Mouse (Mus musculus): ENCODE data around the gene Lamtor3. TPM values are rescaled to one million over a fixed set of nuclear protein-coding genes. Genes with fewer than 3 reads are reported as not detected.

Lamtor3 gene
- total RNA-seq, 2 experiments from 2014 or later, result 47.3 to 51.2 TPM

Other genes starting within 250 kb of the Lamtor3 start
- not detected for gene Gm21962, start 247.0 kb upstream of the Lamtor3 start, total RNA-seq (2021)
- 10 to 100 TPM; 87.8 to 95.7 TPM for gene H2afz, start 54.0 kb upstream of the Lamtor3 start, total RNA-seq (2021)
- 1 to 10 TPM; 7.2 to 9.6 TPM for gene Dnajb14, start 50.8 kb upstream of the Lamtor3 start, total RNA-seq (2021)
- gene Dapp1, start 63.0 kb downstream of the Lamtor3 start, total RNA-seq (2021), result 1 to 10 TPM in 1 of 2 experiments, under 1 TPM in 1; 0.84 to 1.1 TPM
- gene 1110002E22Rik, start 146.5 kb downstream of the Lamtor3 start, total RNA-seq (2021), result 100 to 1,000 TPM; 105 to 170 TPM
- gene Gm5105, start 148.9 kb downstream of the Lamtor3 start, total RNA-seq (2021), result 1 to 10 TPM; 1.4 to 1.6 TPM
- 1 to 10 TPM; 2.4 to 2.5 TPM for gene Trmt10a, start 224.9 kb downstream of the Lamtor3 start, total RNA-seq (2021)
- gene Mttp, start 226.5 kb downstream of the Lamtor3 start, total RNA-seq (2021), result 1 to 10 TPM; 1.9 to 2.7 TPM

Data from gastrocnemius, postnatal 14 days (tissue).